Mouse (Mus musculus) ES-Bruce4 (cell line): ENCODE results near the gene Krt24.

ENCODE experiments used
- CTCF ChIP-seq: IDR thresholded peaks from one replicate; pipeline ENCODE4 v1.8.1; 2011; ENCODE audit warnings: low read depth, low read length
- EP300 ChIP-seq: IDR thresholded peaks from 2 replicates; pipeline ENCODE4 v1.6.1; 2011; ENCODE audit warnings: low read depth, low read length; ENCODE audit not compliant: insufficient read depth
- POLR2A ChIP-seq: IDR thresholded peaks from one replicate; pipeline ENCODE4 v1.8.1; 2011; ENCODE audit warnings: low read length; ENCODE audit not compliant: insufficient read depth

- TF ChIP-seq CTCF (no peak), POLR2A (no peak), EP300 (no peak)
Observed at GRCm38 (mm10) chr11:99310882-99311281, 25.8 kb upstream of the Krt24 start.
